Mouse (Mus musculus) CH12.LX (cell line): ENCODE results near the gene Fat1. TPM values are rescaled to one million over a fixed set of nuclear protein-coding genes. Genes with fewer than 3 reads are reported as not detected.

Experiments used
- DNase-seq: peaks from one replicate; pipeline ENCODE4 v3.0.0-alpha.2; 2013; ENCODE audit errors: extremely low read depth
- H3K27ac ChIP-seq: 2 replicates; pipeline ENCODE4 v1.5.1; 2012; ENCODE audit warnings: low read depth, mild to moderate bottlenecking, control low read depth, moderate library complexity; ENCODE audit not compliant: insufficient read depth
- H3K27me3 ChIP-seq: replicated peaks from 2 replicates; pipeline ENCODE3; 2012; ENCODE audit warnings: inconsistent platforms
- H3K36me3 ChIP-seq, 2 experiments: replicated peaks in 1 of 2; 2 replicates each; pipeline versions ENCODE3 to v1.6.1; 2012; ENCODE audit warnings: inconsistent platforms in 1 of 2, low read length in 1 of 2, mild to moderate bottlenecking in 1 of 2, mixed read lengths in 1 of 2, moderate library complexity in 1 of 2; ENCODE audit not compliant: control insufficient read depth in 1 of 2, insufficient read depth in 1 of 2
- H3K4me1 ChIP-seq, 2 experiments: 2 replicates each; pipeline ENCODE4 v1.6.1; 2012; ENCODE audit warnings: inconsistent platforms in 1 of 2, moderate library complexity in 1 of 2; ENCODE audit not compliant: insufficient read depth in 2 of 2, control insufficient read depth in 1 of 2
- H3K4me2 ChIP-seq: 2 replicates; pipeline ENCODE4 v1.6.1; 2012; ENCODE audit warnings: low read depth, mild to moderate bottlenecking, control low read depth; ENCODE audit not compliant: poor library complexity, insufficient read depth, severe bottlenecking
- H3K4me3 ChIP-seq, 3 experiments: fragments of 150-350 bp in 1 of 3; sonication (generic) in 1 of 3; replicated peaks in 1 of 3; 2 replicates each; pipeline versions ENCODE3 to v1.5.1; 2011 to 2012; ENCODE audit warnings: low read depth in 2 of 3, low read length in 2 of 3, mild to moderate bottlenecking in 2 of 3, moderate library complexity in 2 of 3, control low read depth in 1 of 3, improper control_type of control experiment in 1 of 3, inconsistent platforms in 1 of 3, mixed read lengths in 1 of 3; ENCODE audit not compliant: poor library complexity in 1 of 3
- H3K79me2 ChIP-seq: replicated peaks from 2 replicates; pipeline ENCODE4 v1.6.1; 2012; ENCODE audit warnings: mild to moderate bottlenecking, moderate library complexity; ENCODE audit not compliant: control insufficient read depth, poor library complexity, insufficient read depth, severe bottlenecking; ENCODE audit errors: extremely low read depth
- H3K9ac ChIP-seq: 2 replicates; pipeline ENCODE4 v1.6.1; 2012; ENCODE audit warnings: low read depth, mild to moderate bottlenecking, control low read depth, moderate library complexity; ENCODE audit not compliant: insufficient read depth
- H3K9me3 ChIP-seq: replicated peaks from 2 replicates; pipeline ENCODE3; 2012; ENCODE audit warnings: low read length, inconsistent platforms, mixed read lengths
- CHD2 ChIP-seq: IDR thresholded peaks from 2 replicates; pipeline ENCODE4 v1.6.1; 2011; ENCODE audit warnings: low read length, improper control_type of control experiment
- CTCF ChIP-seq, 2 experiments: IDR thresholded peaks in 1 of 2; conservative IDR thresholded peaks in 1 of 2; 2 replicates each; pipeline ENCODE4 v1.5.1; 2011 to 2012; ENCODE audit warnings: low read depth in 2 of 2, low read length in 2 of 2, improper control_type of control experiment in 1 of 2, inconsistent platforms in 1 of 2, mild to moderate bottlenecking in 1 of 2, moderate library complexity in 1 of 2
- ETS1 ChIP-seq: conservative IDR thresholded peaks from 2 replicates; pipeline ENCODE4 v1.6.1; 2012; ENCODE audit warnings: low read depth, mild to moderate bottlenecking, inconsistent platforms, low read length, improper control_type of control experiment, moderate library complexity
- JUND ChIP-seq: conservative IDR thresholded peaks from 2 replicates; pipeline ENCODE4 v1.6.1; 2011; ENCODE audit warnings: low read depth, low read length, improper control_type of control experiment
- MAFK ChIP-seq: IDR thresholded peaks from 2 replicates; pipeline ENCODE4 v1.6.1; 2011; ENCODE audit warnings: low read length, improper control_type of control experiment; ENCODE audit not compliant: insufficient replicate concordance
- MAZ ChIP-seq: IDR thresholded peaks from 2 replicates; pipeline ENCODE4 v1.6.1; 2012; ENCODE audit warnings: low read depth, mild to moderate bottlenecking, inconsistent platforms, low read length, improper control_type of control experiment, moderate library complexity
- MXI1 ChIP-seq: IDR thresholded peaks from 2 replicates; pipeline ENCODE4 v1.6.1; 2011; ENCODE audit warnings: mild to moderate bottlenecking, low read depth, low read length, improper control_type of control experiment
- MYC ChIP-seq: IDR thresholded peaks from 2 replicates; pipeline ENCODE4 v1.6.1; 2011; ENCODE audit warnings: low read depth, mild to moderate bottlenecking, improper control_type of control experiment, low read length
- NRF1 ChIP-seq: IDR thresholded peaks from 2 replicates; pipeline ENCODE4 v1.6.1; 2014; ENCODE audit warnings: low read depth, mild to moderate bottlenecking, inconsistent platforms, low read length, improper control_type of control experiment, moderate library complexity
- POLR2A ChIP-seq: IDR thresholded peaks from 2 replicates; pipeline ENCODE4 v1.6.1; 2011; ENCODE audit warnings: low read depth, mild to moderate bottlenecking, improper control_type of control experiment, low read length
- POLR2AphosphoS2 ChIP-seq: IDR thresholded peaks from 2 replicates; pipeline ENCODE4 v1.6.1; 2011; ENCODE audit warnings: low read depth, low read length, improper control_type of control experiment
- TBP ChIP-seq: conservative IDR thresholded peaks from 2 replicates; pipeline ENCODE4 v1.6.1; 2011; ENCODE audit warnings: low read depth, low read length, improper control_type of control experiment
- TCF12 ChIP-seq: IDR thresholded peaks from 2 replicates; pipeline ENCODE4 v1.6.1; 2014; ENCODE audit warnings: low read depth, mild to moderate bottlenecking, inconsistent platforms, low read length, improper control_type of control experiment
- UBTF ChIP-seq: IDR thresholded peaks from 2 replicates; pipeline ENCODE4 v1.6.1; 2012; ENCODE audit warnings: low read depth, mild to moderate bottlenecking, inconsistent platforms, low read length, improper control_type of control experiment, moderate library complexity
- USF2 ChIP-seq: conservative IDR thresholded peaks from 2 replicates; pipeline ENCODE4 v1.6.1; 2011; ENCODE audit warnings: low read depth, low read length, improper control_type of control experiment
- ZC3H11A ChIP-seq: IDR thresholded peaks from 2 replicates; pipeline ENCODE4 v1.6.1; 2012; ENCODE audit warnings: low read depth, mild to moderate bottlenecking, inconsistent platforms, low read length, improper control_type of control experiment
- ZMIZ1 ChIP-seq: IDR thresholded peaks from 2 replicates; pipeline ENCODE4 v1.6.1; 2012; ENCODE audit warnings: low read depth, mild to moderate bottlenecking, inconsistent platforms, low read length, improper control_type of control experiment
- dilution Hi-C: fragments of 300-500 bp; cut with MboI; formaldehyde crosslinking; loops from 2 replicates; pipeline ENCODE4 v1.14.3; 2020; ENCODE audit warnings: low sequenced_read_pairs; ENCODE audit not compliant: extremely low pct_unique_long_range_greater_than_20kb, extremely low pct_ligation_motif_present
- in situ Hi-C: fragments of 300-500 bp; cut with MboI; formaldehyde crosslinking; loops from 3 replicates; pipeline ENCODE4 v1.14.3; 2019; ENCODE audit warnings: low sequenced_read_pairs, low pct_ligation_motif_present, low pct_unique_long_range_greater_than_20kb, mixed read lengths
- polyA plus RNA-seq: library from polyadenylated mRNA; unstranded; fragments of >175 nt; gene quantifications from 2 replicates; pipeline ENCODE4 v1.2.1, GENCODE M21; 2012; ENCODE audit warnings: low read depth; ENCODE audit not compliant: insufficient read length
- total RNA-seq, 2 experiments: library from RNA; depleted of rRNA; stranded (reverse); fragments of 300-350 nt in 1 of 2; fragments of >200 nt in 1 of 2; gene quantifications; 2 replicates each; pipeline ENCODE4 v1.2.3; 2012 to 2014

Fat1 gene
- total and polyA plus RNA-seq, 3 experiments: under 0.01 TPM; not detected in 2

DNA sequence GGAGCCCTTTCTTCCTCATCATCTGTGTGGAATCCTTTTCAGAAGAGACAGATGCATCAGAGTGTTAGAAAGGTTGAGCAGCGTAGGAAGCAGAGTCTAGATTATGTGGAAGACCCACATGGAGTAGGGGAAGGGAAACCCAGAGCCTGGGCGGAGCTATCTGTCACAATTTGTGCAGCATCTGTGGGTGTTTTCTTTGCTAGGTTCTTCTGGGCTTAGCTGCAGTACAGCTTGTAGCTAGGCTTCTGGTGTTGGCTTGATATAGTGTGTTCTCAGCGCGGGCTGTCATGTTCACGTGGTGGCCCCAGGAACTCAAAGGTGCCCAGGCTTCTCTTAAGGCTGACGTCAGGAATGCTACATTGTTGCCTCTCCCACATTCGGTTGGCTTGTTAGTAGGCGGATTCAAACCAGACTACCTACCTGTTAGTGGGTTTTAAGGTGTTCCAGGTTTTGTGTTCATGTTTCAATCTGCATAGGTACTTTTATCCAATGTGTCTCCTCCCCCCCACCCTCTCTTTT is 32.3 kb downstream of the Fat1 start:
- no peaks in the 10 kb centered on the region for H3K36me3 ChIP-seq
- dilution Hi-C loops: no loop called here
- in situ Hi-C loops: no loop called here
- no peaks in the 10 kb centered on the region for H3K79me2 ChIP-seq
- no peak for TF ChIP-seq MXI1
- no peak for TF ChIP-seq USF2
- TF ChIP-seq MAZ: no peak
- TF ChIP-seq ZC3H11A: no peak
- no peak for TF ChIP-seq JUND
- no peak for TF ChIP-seq ETS1
- no peak for TF ChIP-seq TBP
- TF ChIP-seq NRF1: no peak
- TF ChIP-seq POLR2AphosphoS2: no peak
- TF ChIP-seq CHD2: no peak
- TF ChIP-seq MAFK: no peak
- peaks cover 76% of the 10 kb centered on the region for H3K9me3 ChIP-seq
- H3K4me1 ChIP-seq: no peaks in the 10 kb centered on the region
- no peaks in the 10 kb centered on the region for H3K27me3 ChIP-seq
- H3K4me3 ChIP-seq: no peak overlapping the region
- H3K9ac ChIP-seq: no peak overlapping the region
- no peak overlapping the region for H3K27ac ChIP-seq
- H3K4me2 ChIP-seq: no peak overlapping the region
- DNase-seq: no peak

DNA sequence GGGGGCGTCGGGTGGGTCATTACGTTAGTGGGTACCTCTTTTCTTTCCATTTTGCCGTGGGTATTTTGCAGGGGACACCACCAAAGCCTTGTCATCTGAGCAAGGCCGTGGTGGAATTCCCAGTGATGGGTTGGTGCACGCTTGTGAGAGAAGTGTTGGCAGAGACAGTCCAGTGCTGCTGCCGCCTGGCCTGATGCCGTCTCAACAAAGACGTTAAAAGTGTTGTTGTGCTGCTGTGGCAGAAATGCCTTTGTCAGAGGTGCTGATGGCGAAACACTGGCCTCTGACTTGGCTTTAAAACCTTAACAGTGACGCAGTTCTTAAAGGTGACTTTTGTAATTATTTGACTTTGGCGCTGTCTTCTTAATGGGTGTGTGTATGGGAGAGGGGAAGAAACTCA is 34.8 kb downstream of the Fat1 start:
- no peaks in the 10 kb centered on the region for H3K79me2 ChIP-seq
- no peak overlapping the region for H3K4me2 ChIP-seq
- peaks cover 77% of the 10 kb centered on the region for H3K9me3 ChIP-seq
- TF ChIP-seq ZC3H11A (no peak), TCF12 (no peak), POLR2A (no peak), MYC (no peak), TBP (no peak), UBTF (no peak)
- no peaks in the 10 kb centered on the region for H3K36me3 ChIP-seq
- in situ Hi-C loops: no loop called here
- dilution Hi-C loops: no loop called here
- H3K27me3 ChIP-seq: no peaks in the 10 kb centered on the region
- H3K9ac ChIP-seq: no peak overlapping the region
- no peak overlapping the region for H3K4me3 ChIP-seq
- DNase-seq: no peak
- H3K27ac ChIP-seq: no peak overlapping the region
- no peaks in the 10 kb centered on the region for H3K4me1 ChIP-seq

DNA sequence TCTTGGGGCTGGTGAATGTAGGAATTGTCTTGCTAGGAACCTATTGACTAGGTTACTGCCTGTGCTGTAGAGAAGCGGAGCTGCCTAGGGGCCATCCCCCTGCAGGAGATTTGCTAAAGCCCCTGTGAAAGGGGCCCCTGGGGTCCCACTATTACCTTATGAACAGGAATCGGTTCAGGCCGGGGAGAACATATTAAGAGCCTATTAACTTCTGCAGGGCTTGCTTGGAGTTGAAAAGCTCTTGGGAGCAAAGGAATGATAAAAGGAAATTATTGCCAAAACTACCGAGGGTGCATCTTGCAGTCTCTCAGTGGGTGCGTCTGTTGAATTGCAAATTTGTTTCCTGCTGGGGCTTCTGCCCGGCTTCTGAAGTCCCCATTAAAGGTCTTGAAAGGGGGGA is 36.1 kb downstream of the Fat1 start:
- Histone ChIP-seq H3K9me3 (peaks cover 75% of the 10 kb centered on the region), H3K27ac (no peak overlapping the region), H3K27me3 (no peaks in the 10 kb centered on the region), H3K36me3 (no peaks in the 10 kb centered on the region), H3K79me2 (no peaks in the 10 kb centered on the region), H3K4me2 (no peak overlapping the region), H3K4me1 (no peaks in the 10 kb centered on the region), H3K9ac (no peak overlapping the region), H3K4me3 (no peak overlapping the region)
- in situ Hi-C loops: no loop called here
- dilution Hi-C loops: no loop called here
- DNase-seq: no peak
- TF ChIP-seq TBP: no peak
- no peak for TF ChIP-seq CTCF (conservative IDR thresholded peaks at IDR 0.05 in 1 of 2, IDR thresholded peaks at IDR 0.05 in 1 of 2; ENCODE audit: low read depth in 2 of 2, low read length in 2 of 2)
- TF ChIP-seq MAZ: no peak
- no peak for TF ChIP-seq ZMIZ1
- no peak for TF ChIP-seq ZC3H11A
